Mouse (Mus musculus): ENCODE results near the gene Gstt4.

DNA sequence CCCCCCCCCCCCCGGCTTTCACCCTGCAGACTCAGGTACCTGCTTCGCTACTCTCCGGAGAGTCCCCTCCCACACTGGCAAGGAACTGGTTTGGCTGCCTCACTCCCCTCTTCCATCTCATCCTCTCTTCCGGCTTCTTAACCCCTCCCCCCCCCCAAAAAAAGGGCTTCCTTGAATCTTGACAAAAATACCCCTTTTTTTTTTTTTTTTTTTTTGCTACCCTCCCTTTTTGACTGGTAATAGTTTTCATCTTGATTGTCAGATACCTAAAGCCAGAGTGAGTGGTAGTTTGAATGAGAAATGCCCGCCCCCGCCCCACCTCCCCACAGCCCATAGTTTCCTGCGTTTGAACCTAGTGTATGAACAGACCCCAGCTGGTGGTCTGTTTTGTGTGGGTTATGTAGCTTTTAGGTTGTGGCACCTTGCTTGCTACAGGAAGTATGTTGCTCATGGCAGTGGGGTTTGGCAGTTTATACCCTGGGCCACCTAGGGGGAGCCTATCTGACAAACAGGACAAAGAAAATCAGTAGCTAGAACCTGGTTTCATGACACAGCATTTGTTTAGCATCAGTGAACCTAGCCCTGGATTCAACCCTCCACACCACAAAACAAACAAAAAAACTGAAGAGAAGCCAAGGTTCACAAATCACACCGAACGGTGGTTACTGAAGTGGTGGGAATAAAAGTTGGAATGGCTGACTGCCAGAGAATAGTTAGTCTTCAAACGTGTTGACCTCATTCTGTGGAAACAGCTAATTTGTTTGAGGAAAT lies 13.6 kb upstream of the Gstt4 start:
- TF ChIP-seq POLR2A (IDR thresholded peaks at IDR 0.05; ENCODE audit: borderline replicate concordance, low read depth, low read length) (no peak), CTCF (IDR thresholded peaks at IDR 0.05; ENCODE audit: low read depth, low read length) (no peak)
